Mouse (Mus musculus) Patski (cell line): ENCODE measurements around the gene Gm4792. TPM values are rescaled to one million over a fixed set of nuclear protein-coding genes. Genes with fewer than 3 reads are reported as not detected.

ENCODE experiments used
- ATAC-seq: fragments of 100-300 bp; one replicate; pipeline ENCODE4 v1.8.0; 2021
- CTCF ChIA-PET: fragments of 350-600 bp; sonication (Branson Sonifier 250); formaldehyde crosslinking; loops from one replicate; lab custom pipeline; 2022; ENCODE audit warnings: inconsistent platforms; lab: Charles Lee
- POLR2A ChIA-PET: fragments of 350-600 bp; sonication (Branson Sonifier 250); formaldehyde crosslinking; loops from one replicate; lab custom pipeline; 2022; ENCODE audit warnings: antibody characterized with exemption, inconsistent platforms; lab: Charles Lee
- DNase-seq: peaks from one replicate; pipeline ENCODE4 v3.0.0-alpha.2; 2011; ENCODE audit warnings: low read depth, low spot score
- H3K27me3 ChIP-seq: fragments of 371-371 bp; one replicate; pipeline ENCODE4 v1.5.1; 2021
- CTCF ChIP-seq: fragments of 100-300 bp; IDR thresholded peaks from one replicate; pipeline ENCODE4 v1.5.1; 2021
- in situ Hi-C: fragments of 300-500 bp; cut with MboI; formaldehyde crosslinking; loops from 3 replicates; pipeline ENCODE4 v1.11.1; 2018; ENCODE audit warnings: low pct_unique_long_range_greater_than_20kb, mixed read lengths
- polyA plus RNA-seq: library from polyadenylated mRNA; unstranded; gene quantifications from one replicate; pipeline ENCODE4 v1.2.3, GENCODE M21; 2021

The Gm4792 gene
- polyA plus RNA-seq, 1 experiment from 2014 or later: not detected

GRCm38 (mm10) chr10:94263211-94263610, 35.3 kb downstream of the Gm4792 start:
- ChIA-PET POLR2A (no interaction called here), CTCF (no interaction called here)
- H3K27me3 ChIP-seq: peaks cover 4% of the 10 kb centered on the region
- in situ Hi-C loops: no loop called here
- TF ChIP-seq CTCF: no peak
- DNase-seq (no peak), ATAC-seq (no peak)

GRCm38 (mm10) chr10:94262646-94263045, 35.9 kb downstream of the Gm4792 start:
- POLR2A ChIA-PET: no interaction called here
- in situ Hi-C loops: no loop called here
- ATAC-seq (no peak), DNase-seq (no peak)
- H3K27me3 ChIP-seq: peaks cover 4% of the 10 kb centered on the region
- CTCF ChIA-PET: no interaction called here
- no peak for TF ChIP-seq CTCF

- in situ Hi-C loops: no loop called here
- TF ChIP-seq CTCF: no peak
- CTCF ChIA-PET: no interaction called here
- DNase-seq: no peak
- ATAC-seq: no peak
- H3K27me3 ChIP-seq: no peaks in the 10 kb centered on the region
- POLR2A ChIA-PET: interaction anchor here (0.6 kb wide), 1 partner anchor 559 kb away, joined by 3 read pairs; no protein-coding TSS in a partner anchor
Observed at GRCm38 (mm10) chr10:94260544-94260943, 38.0 kb downstream of the Gm4792 start.

GRCm38 (mm10) chr10:94256518-94256917, 42.0 kb downstream of the Gm4792 start:
- H3K27me3 ChIP-seq: no peaks in the 10 kb centered on the region
- ChIA-PET CTCF (no interaction called here), POLR2A (no interaction called here)
- ATAC-seq (no peak), DNase-seq (no peak)
- no peak for TF ChIP-seq CTCF
- in situ Hi-C loops: no loop called here

GRCm38 (mm10) chr10:94255744-94256143, 42.8 kb downstream of the Gm4792 start:
- no peak for ATAC-seq
- in situ Hi-C loops: no loop called here
- ChIA-PET POLR2A (no interaction called here), CTCF (no interaction called here)
- TF ChIP-seq CTCF: no peak
- no peaks in the 10 kb centered on the region for H3K27me3 ChIP-seq
- DNase-seq: no peak

GRCm38 (mm10) chr10:94254766-94255165, 43.7 kb downstream of the Gm4792 start:
- in situ Hi-C loops: no loop called here
- POLR2A ChIA-PET: no interaction called here
- DNase-seq (no peak), ATAC-seq (no peak)
- H3K27me3 ChIP-seq: no peaks in the 10 kb centered on the region
- CTCF ChIA-PET: no interaction called here
- no peak for TF ChIP-seq CTCF

GRCm38 (mm10) chr10:94253260-94253807, 45.2 kb downstream of the Gm4792 start:
- no peaks in the 10 kb centered on the region for H3K27me3 ChIP-seq
- in situ Hi-C loops: no loop called here
- CTCF ChIA-PET: interaction anchor here (0.8 kb wide), 1 partner anchor 53 kb away, joined by 3 read pairs; no protein-coding TSS in a partner anchor
- no peak for TF ChIP-seq CTCF
- no peak for ATAC-seq
- POLR2A ChIA-PET: no interaction called here
- no peak for DNase-seq

GRCm38 (mm10) chr10:94249575-94250456, 48.7 kb downstream of the Gm4792 start:
- no peaks in the 10 kb centered on the region for H3K27me3 ChIP-seq
- POLR2A ChIA-PET: no interaction called here
- TF ChIP-seq CTCF: no peak
- DNase-seq (no peak), ATAC-seq (no peak)
- in situ Hi-C loops: no loop called here
- CTCF ChIA-PET: no interaction called here

- no peaks in the 10 kb centered on the region for H3K27me3 ChIP-seq
- no peak for TF ChIP-seq CTCF
- no peak for ATAC-seq
- in situ Hi-C loops: no loop called here
- POLR2A ChIA-PET: no interaction called here
- CTCF ChIA-PET: interaction anchor here (1.2 kb wide), 1 partner anchor 14 kb away, joined by 3 read pairs; no protein-coding TSS in a partner anchor
- no peak for DNase-seq
Observed at GRCm38 (mm10) chr10:94247748-94248349, 50.7 kb downstream of the Gm4792 start.

Other genes with a start within 250 kb of the Gm4792 start
- gene Nr2c1, start 150.7 kb downstream of the Gm4792 start, polyA plus RNA-seq: 12.6 TPM
- 231 TPM for gene Ndufa12, start 100.0 kb downstream of the Gm4792 start, polyA plus RNA-seq
- gene Tmcc3, start 13.2 kb upstream of the Gm4792 start, polyA plus RNA-seq: 6.7 TPM